Mouse (Mus musculus): Measurements from ENCODE around the gene Gpr152.

- TF ChIP-seq ETS1 (IDR thresholded peaks at IDR 0.05; ENCODE audit: low read depth, low read length), result no peak
- TF ChIP-seq TAL1 (IDR thresholded peaks at IDR 0.05; ENCODE audit: low read length), result no peak
- TF ChIP-seq POLR2A (IDR thresholded peaks at IDR 0.05; ENCODE audit: control insufficient read depth in 1 of 2, insufficient read depth in 1 of 2, low read depth in 1 of 2, low read length in 2 of 2, poor library complexity in 1 of 2), result no peak
- no peak for TF ChIP-seq CTCF (IDR thresholded peaks at IDR 0.05 in 2 of 3, conservative IDR thresholded peaks at IDR 0.05 in 1 of 3; ENCODE audit: control insufficient read depth in 1 of 3, insufficient read depth in 1 of 3, low read depth in 2 of 3, low read length in 3 of 3, poor library complexity in 1 of 3, severe bottlenecking in 1 of 3)
- TF ChIP-seq UBTF (IDR thresholded peaks at IDR 0.05; ENCODE audit: borderline replicate concordance, insufficient read depth, low read depth, low read length), result no peak
- no peak for TF ChIP-seq CHD1 (IDR thresholded peaks at IDR 0.05; ENCODE audit: low read depth, low read length)
- TF ChIP-seq TBP (IDR thresholded peaks at IDR 0.05; ENCODE audit: low read depth, low read length), result no peak
These were observed 10.3 kb downstream of the Gpr152 start for GRCm38 (mm10) chr19:4149764-4150461.

All from MEL (cell line).